Mouse (Mus musculus) heart, postnatal 0 days (tissue): ENCODE data around the gene Cst13. TPM values are rescaled to one million over a fixed set of nuclear protein-coding genes. Genes with fewer than 3 reads are reported as not detected.

Source experiments
- ATAC-seq: fragments of 200-750 bp; cut with Nextera tagmentation; 2 replicates; pipeline ENCODE4 v1.8.0; 2017; ENCODE audit warnings: low read depth, moderate number of reproducible peaks, moderate library complexity; ENCODE audit not compliant: insufficient read depth
- DNase-seq: peaks from one replicate; pipeline ENCODE4 v3.0.0-alpha.2; 2016; ENCODE audit warnings: low spot score
- H3K27ac ChIP-seq: fragments of 300-500 bp; sonication (generic); 2 replicates; pipeline ENCODE4 v1.5.1; 2014; ENCODE audit warnings: low read depth, mild to moderate bottlenecking
- H3K27me3 ChIP-seq: fragments of 300-500 bp; sonication (generic); 2 replicates; pipeline ENCODE4 v1.6.1; 2014; ENCODE audit warnings: low read length, mixed read lengths; ENCODE audit not compliant: control insufficient read depth, insufficient read depth
- H3K36me3 ChIP-seq: fragments of 300-500 bp; sonication (generic); replicated peaks from 2 replicates; pipeline ENCODE4 v1.6.1; 2014; ENCODE audit warnings: low read length, mixed read lengths; ENCODE audit not compliant: control insufficient read depth, insufficient read depth
- H3K4me1 ChIP-seq: fragments of 300-500 bp; sonication (generic); 2 replicates; pipeline ENCODE4 v1.6.1; 2014; ENCODE audit warnings: antibody characterized with exemption; ENCODE audit not compliant: control insufficient read depth, insufficient read depth
- H3K4me2 ChIP-seq: fragments of 300-500 bp; sonication (generic); 2 replicates; pipeline ENCODE4 v1.6.1; 2014; ENCODE audit warnings: low read depth, mild to moderate bottlenecking, low read length, moderate library complexity
- H3K4me3 ChIP-seq: fragments of 300-500 bp; sonication (generic); 2 replicates; pipeline ENCODE4 v1.5.1; 2014; ENCODE audit warnings: low read depth, low read length
- H3K9ac ChIP-seq: fragments of 300-500 bp; sonication (generic); replicated peaks from 2 replicates; pipeline ENCODE4 v1.6.1; 2014; ENCODE audit warnings: low read depth, low read length, mixed read lengths
- H3K9me3 ChIP-seq: fragments of 300-500 bp; sonication (generic); replicated peaks from 2 replicates; pipeline ENCODE4 v1.6.1; 2016; ENCODE audit warnings: low read length; ENCODE audit not compliant: control insufficient read depth
- CTCF ChIP-seq: IDR thresholded peaks from 2 replicates; pipeline ENCODE4 v1.5.1; 2016; ENCODE audit warnings: antibody characterized with exemption, control low read depth, low read depth
- EP300 ChIP-seq: IDR thresholded peaks from 2 replicates; pipeline ENCODE4 v1.6.1; 2016; ENCODE audit warnings: antibody characterized with exemption, low read depth
- WGBS: fragments of 180-500 bp; shearing (Covaris S2); extraction: QIAGEN DNeasy Blood & Tissue Kit; methylation state at CpG from one replicate; pipeline ENCODE4 v1.1.7; 2014; 5-methylcytosine and 5-hydroxymethylcytosine counted together
- polyA plus RNA-seq: library from polyadenylated mRNA; unstranded; fragments of >200 nt; fragmentation: Nextera tagmentation; extraction: Ambion mirVana; gene quantifications from 2 replicates; pipeline ENCODE4 v1.2.1, GENCODE M21; 2015
- total RNA-seq: library from RNA; depleted of rRNA; stranded (reverse); fragments of >200 nt; gene quantifications from 2 replicates; pipeline ENCODE4 v1.2.3, GENCODE M21; 2014; ENCODE audit warnings: low replicate concordance

The Cst13 gene
- total and polyA plus RNA-seq, 2 experiments from 2014 or later = not detected

DNA sequence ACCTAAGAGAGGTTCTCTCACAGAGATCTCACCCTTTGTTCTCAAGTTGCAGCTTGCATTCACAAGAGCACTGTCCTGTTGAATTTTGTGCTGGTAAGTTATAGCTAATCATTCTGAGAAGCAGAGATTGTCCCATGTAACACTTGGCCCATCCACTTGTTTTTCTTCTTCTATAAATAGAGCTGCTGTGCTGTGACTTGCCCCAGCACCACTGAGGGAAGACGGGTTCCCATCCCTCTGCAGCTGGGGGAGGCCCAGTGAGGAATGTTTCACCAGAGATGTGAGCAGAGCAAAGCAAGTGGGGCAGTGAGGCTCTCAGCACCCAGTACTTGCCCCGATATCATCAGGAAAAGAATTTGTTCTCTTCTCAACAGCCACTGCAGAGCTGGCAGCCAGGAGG is 45.1 kb downstream of the Cst13 start, which contains the start of gene 9230104L09Rik:
Gene 9230104L09Rik, minus strand, starts transcription at position 73 of the 400 bp plus-strand sequence.
- 0 out of 2 replicates have a peak within 1 kb of the TSS, but pooled peaks have one; percentile 21 for H3K4me2 ChIP-seq
- H3K27me3 ChIP-seq = no peaks in the 10 kb centered on the region
- no peaks in the 10 kb centered on the region for H3K36me3 ChIP-seq
- no peak within 1 kb of the TSS for H3K9ac ChIP-seq
- WGBS = 4% methylated on average over 2 of the region's 2 CpGs
- ATAC-seq = peak; percentile 89
- H3K4me1 ChIP-seq = peaks cover 12% of the 10 kb centered on the region; the same call in 1 of the 2 replicates
- DNase-seq = peak; percentile 65
- TF ChIP-seq CTCF = no peak
- no peak for TF ChIP-seq EP300
- H3K27ac ChIP-seq = peak within 1 kb of the TSS; percentile 76
- no peaks in the 10 kb centered on the region for H3K9me3 ChIP-seq
- H3K4me3 ChIP-seq = no peak within 1 kb of the TSS

DNA sequence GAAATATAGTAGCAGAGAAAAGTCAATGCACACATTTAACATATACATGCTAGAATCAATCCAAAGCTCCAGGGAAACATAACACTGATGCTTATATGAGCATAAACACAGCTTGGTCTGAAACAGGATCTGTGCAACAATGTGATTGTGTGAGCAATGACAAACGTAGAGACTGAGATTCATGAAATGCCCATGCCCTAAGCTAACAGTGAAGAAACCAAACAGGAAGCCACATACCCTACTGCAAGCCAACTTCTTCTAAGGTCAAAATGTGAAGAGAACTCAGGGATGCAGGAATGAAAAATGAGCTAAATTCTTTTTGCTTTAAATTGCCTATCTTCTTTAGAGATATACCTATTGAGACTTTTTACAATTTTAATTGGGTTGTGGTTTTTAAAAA is 49.1 kb downstream of the Cst13 start:
- H3K9ac ChIP-seq = no peak overlapping the region
- no peaks in the 10 kb centered on the region for H3K9me3 ChIP-seq
- peaks cover 22% of the 10 kb centered on the region for H3K36me3 ChIP-seq
- no peak overlapping the region for H3K4me2 ChIP-seq
- H3K4me3 ChIP-seq = no peak overlapping the region
- WGBS = 50% methylated on average over 1 of the region's 1 CpGs
- no peak for ATAC-seq
- no peaks in the 10 kb centered on the region for H3K27me3 ChIP-seq
- peaks cover 33% of the 10 kb centered on the region for H3K4me1 ChIP-seq
- TF ChIP-seq CTCF = no peak
- no peak for TF ChIP-seq EP300
- no peak for DNase-seq
- H3K27ac ChIP-seq = no peak overlapping the region

DNA sequence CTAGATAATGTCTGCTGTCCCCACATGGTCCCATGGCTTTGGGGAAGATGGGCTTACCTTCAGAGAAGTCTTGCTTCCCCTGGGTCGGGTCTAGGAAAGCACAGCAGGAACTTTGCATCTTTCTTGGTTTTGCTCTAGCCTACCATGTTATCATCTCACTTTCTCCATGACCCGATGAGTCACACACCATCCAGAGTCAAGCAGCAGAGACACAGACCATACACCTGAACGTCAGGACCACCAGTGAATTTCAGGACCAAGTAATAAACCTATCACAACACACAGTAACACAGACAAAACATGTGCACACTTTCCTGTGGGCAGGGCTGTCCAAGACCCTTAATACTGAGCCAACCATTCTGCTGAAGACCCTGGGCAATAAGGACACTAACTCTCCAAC is 50.6 kb downstream of the Cst13 start:
- H3K36me3 ChIP-seq = peaks cover 22% of the 10 kb centered on the region
- 74% methylated on average over 3 of the region's 3 CpGs for WGBS
- H3K4me3 ChIP-seq = no peak overlapping the region
- ATAC-seq (no peak), DNase-seq (no peak)
- no peak overlapping the region for H3K9ac ChIP-seq
- H3K27me3 ChIP-seq = no peaks in the 10 kb centered on the region
- H3K9me3 ChIP-seq = no peaks in the 10 kb centered on the region
- no peak for TF ChIP-seq EP300
- no peak for TF ChIP-seq CTCF
- H3K4me1 ChIP-seq = peaks cover 28% of the 10 kb centered on the region
- no peak overlapping the region for H3K4me2 ChIP-seq
- H3K27ac ChIP-seq = no peak overlapping the region

DNA sequence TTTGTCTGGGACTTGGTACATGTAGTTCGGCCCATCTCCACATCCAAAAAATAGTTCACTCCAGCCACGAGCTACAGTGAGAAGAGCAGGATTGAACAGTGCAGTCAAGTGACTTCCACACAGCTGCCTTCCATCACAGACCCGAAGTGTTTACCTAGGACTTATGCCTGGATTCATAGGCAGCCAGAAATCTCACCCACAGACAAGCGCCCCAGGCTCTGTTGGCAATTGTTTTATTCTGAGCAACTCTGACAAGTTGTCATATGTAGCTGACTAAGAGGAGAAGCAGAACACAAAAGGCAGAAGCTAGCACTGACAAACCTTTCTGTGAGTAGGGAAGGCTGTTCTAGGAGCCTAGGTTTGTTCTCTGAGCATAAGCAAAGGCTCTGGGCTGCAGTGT is 53.0 kb downstream of the Cst13 start:
- peaks cover 43% of the 10 kb centered on the region for H3K4me1 ChIP-seq
- WGBS = 33% methylated on average over 4 of the region's 4 CpGs
- no peaks in the 10 kb centered on the region for H3K27me3 ChIP-seq
- H3K9me3 ChIP-seq = no peaks in the 10 kb centered on the region
- peaks cover 22% of the 10 kb centered on the region for H3K36me3 ChIP-seq
- H3K4me2 ChIP-seq = peak overlapping the region; percentile 91
- no peak for TF ChIP-seq CTCF
- H3K27ac ChIP-seq = peak overlapping the region; percentile 97
- peak overlapping the region; percentile 98 for H3K4me3 ChIP-seq
- ATAC-seq (no peak), DNase-seq (no peak)
- peak overlapping the region; percentile 91; the same call in 1 of the 2 replicates for H3K9ac ChIP-seq

DNA sequence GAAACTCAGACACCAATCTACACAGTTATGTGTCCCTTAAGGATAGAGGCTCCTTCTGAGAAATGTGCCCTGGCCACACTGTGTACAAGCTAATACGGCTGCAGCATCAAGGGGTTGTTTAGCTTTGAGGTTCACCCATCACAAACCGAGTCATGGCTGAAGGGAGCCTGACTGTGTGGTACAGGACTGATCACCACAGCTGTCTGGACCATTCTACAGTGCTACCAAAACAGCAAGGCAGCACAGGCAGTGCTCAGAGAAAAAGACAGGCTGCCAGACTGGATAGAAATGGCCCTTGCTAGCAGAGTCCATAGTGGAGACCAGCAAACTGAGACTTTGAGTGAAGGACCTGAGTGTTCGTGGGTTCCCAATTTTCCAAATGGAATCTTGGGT is 54.3 kb downstream of the Cst13 start:
- H3K4me1 ChIP-seq = peaks cover 57% of the 10 kb centered on the region
- no peaks in the 10 kb centered on the region for H3K27me3 ChIP-seq
- peak overlapping the region; percentile 97 for H3K27ac ChIP-seq
- ATAC-seq (no peak), DNase-seq (no peak)
- WGBS = 17% methylated on average over 3 of the region's 3 CpGs
- H3K9ac ChIP-seq = peak overlapping the region; percentile 91
- peaks cover 22% of the 10 kb centered on the region for H3K36me3 ChIP-seq
- peak overlapping the region; percentile 98 for H3K4me3 ChIP-seq
- TF ChIP-seq EP300 (no peak), CTCF (no peak)
- H3K4me2 ChIP-seq = peak overlapping the region; percentile 91
- H3K9me3 ChIP-seq = no peaks in the 10 kb centered on the region
